Mouse (Mus musculus): ENCODE measurements around the gene Rab17. TPM values are rescaled to one million over a fixed set of nuclear protein-coding genes. Genes with fewer than 3 reads are reported as not detected.

Rab17 gene
- polyA plus RNA-seq (2015; fragmentation: Nextera tagmentation; extraction: Ambion mirVana) = 1.3 and 1.5 TPM in 2 replicates

GRCm38 (mm10) chr1:90969347-90969784 lies at the start of gene Rab17:
Rab17 (minus strand) TSS chr1:90969661.
- H3K4me1 ChIP-seq = peaks cover 48% of the 10 kb centered on the region
- H3K4me2 ChIP-seq = peak within 1 kb of the TSS; percentile 36
- no peak for ATAC-seq (ENCODE audit: insufficient number of reproducible peaks, insufficient read depth, low FRiP score, low TSS enrichment, low read depth)
- H3K36me3 ChIP-seq = no peaks in the 10 kb centered on the region
- H3K27ac ChIP-seq = peak within 1 kb of the TSS; percentile 22; the same call in 1 of the 2 replicates
- H3K4me3 ChIP-seq = 0 out of 2 replicates have a peak within 1 kb of the TSS, but pooled peaks have one; percentile 6
- H3K27me3 ChIP-seq = peaks cover 3% of the 10 kb centered on the region; the same call in 1 of the 2 replicates
- no peaks in the 10 kb centered on the region for H3K9me3 ChIP-seq
- peak within 1 kb of the TSS; percentile 54 for H3K9ac ChIP-seq
- 19% methylated on average over 9 of the region's 9 CpGs for WGBS

GRCm38 (mm10) chr1:91017111-91017758 lies 47.8 kb upstream of the Rab17 start:
- Histone ChIP-seq H3K27ac (0 out of 2 replicates have a peak overlapping the region, but pooled peaks have one; percentile 69), H3K9ac (peak overlapping the region; percentile 17; the same call in 1 of the 2 replicates), H3K4me3 (no peak overlapping the region), H3K4me1 (peaks cover 24% of the 10 kb centered on the region), H3K4me2 (peak overlapping the region; percentile 45), H3K36me3 (peaks cover 3% of the 10 kb centered on the region; the same call in 1 of the 2 replicates), H3K27me3 (no peaks in the 10 kb centered on the region), H3K9me3 (peaks cover 2% of the 10 kb centered on the region; the same call in 1 of the 2 replicates)
- 10% methylated on average over 19 of the region's 20 CpGs for WGBS
- no peak for ATAC-seq (ENCODE audit: insufficient number of reproducible peaks, insufficient read depth, low FRiP score, low TSS enrichment, low read depth)

GRCm38 (mm10) chr1:91015571-91015970 lies 46.1 kb upstream of the Rab17 start:
- Histone ChIP-seq H3K4me1 (peaks cover 24% of the 10 kb centered on the region), H3K4me3 (no peak overlapping the region), H3K27me3 (no peaks in the 10 kb centered on the region), H3K4me2 (no peak overlapping the region), H3K27ac (no peak overlapping the region), H3K9me3 (peaks cover under 1% of the 10 kb centered on the region; the same call in 1 of the 2 replicates), H3K9ac (no peak overlapping the region), H3K36me3 (0 out of 2 replicates have a peak, but pooled peaks cover under 1% of the 10 kb centered on the region)
- 78% methylated on average over 7 of the region's 7 CpGs for WGBS
- no peak for ATAC-seq (ENCODE audit: insufficient number of reproducible peaks, insufficient read depth, low FRiP score, low TSS enrichment, low read depth)

- peaks cover 24% of the 10 kb centered on the region for H3K4me1 ChIP-seq
- no peak overlapping the region for H3K4me2 ChIP-seq
- H3K27ac ChIP-seq = 0 out of 2 replicates have a peak overlapping the region, but pooled peaks have one; percentile 16
- H3K4me3 ChIP-seq = no peak overlapping the region
- 48% methylated on average over 3 of the region's 3 CpGs for WGBS
- no peaks in the 10 kb centered on the region for H3K27me3 ChIP-seq
- H3K9ac ChIP-seq = no peak overlapping the region
- no peaks in the 10 kb centered on the region for H3K36me3 ChIP-seq
- ATAC-seq (ENCODE audit: insufficient number of reproducible peaks, insufficient read depth, low FRiP score, low TSS enrichment, low read depth) = no peak
- no peaks in the 10 kb centered on the region for H3K9me3 ChIP-seq
These were observed 44.3 kb upstream of the Rab17 start for GRCm38 (mm10) chr1:91013803-91014202.

GRCm38 (mm10) chr1:91011336-91011735 lies 41.9 kb upstream of the Rab17 start:
- Histone ChIP-seq H3K9ac (no peak overlapping the region), H3K4me3 (no peak overlapping the region), H3K27me3 (no peaks in the 10 kb centered on the region), H3K27ac (no peak overlapping the region), H3K4me2 (no peak overlapping the region), H3K9me3 (no peaks in the 10 kb centered on the region), H3K4me1 (peaks cover 15% of the 10 kb centered on the region), H3K36me3 (no peaks in the 10 kb centered on the region)
- no peak for ATAC-seq (ENCODE audit: insufficient number of reproducible peaks, insufficient read depth, low FRiP score, low TSS enrichment, low read depth)
- WGBS = 85% methylated on average over 3 of the region's 3 CpGs

- no peak overlapping the region for H3K9ac ChIP-seq
- no peak for ATAC-seq (ENCODE audit: insufficient number of reproducible peaks, insufficient read depth, low FRiP score, low TSS enrichment, low read depth)
- H3K27ac ChIP-seq = no peak overlapping the region
- H3K4me1 ChIP-seq = peaks cover 15% of the 10 kb centered on the region
- H3K27me3 ChIP-seq = no peaks in the 10 kb centered on the region
- H3K9me3 ChIP-seq = no peaks in the 10 kb centered on the region
- H3K4me2 ChIP-seq = no peak overlapping the region
- no peak overlapping the region for H3K4me3 ChIP-seq
- 88% methylated on average over 2 of the region's 2 CpGs for WGBS
- H3K36me3 ChIP-seq = no peaks in the 10 kb centered on the region
These were observed 41.3 kb upstream of the Rab17 start for GRCm38 (mm10) chr1:91010716-91011115.

GRCm38 (mm10) chr1:91010216-91010615 lies 40.8 kb upstream of the Rab17 start:
- H3K27me3 ChIP-seq = no peaks in the 10 kb centered on the region
- no peaks in the 10 kb centered on the region for H3K36me3 ChIP-seq
- no peak overlapping the region for H3K4me3 ChIP-seq
- H3K27ac ChIP-seq = no peak overlapping the region
- ATAC-seq (ENCODE audit: insufficient number of reproducible peaks, insufficient read depth, low FRiP score, low TSS enrichment, low read depth) = no peak
- H3K9me3 ChIP-seq = no peaks in the 10 kb centered on the region
- no peak overlapping the region for H3K9ac ChIP-seq
- H3K4me1 ChIP-seq = peaks cover 15% of the 10 kb centered on the region
- 85% methylated on average over 7 of the region's 7 CpGs for WGBS
- no peak overlapping the region for H3K4me2 ChIP-seq

- peak overlapping the region; percentile 40; the same call in 1 of the 2 replicates for H3K9ac ChIP-seq
- H3K27ac ChIP-seq = no peak overlapping the region
- WGBS = 84% methylated on average over 6 of the region's 6 CpGs
- no peaks in the 10 kb centered on the region for H3K9me3 ChIP-seq
- no peak overlapping the region for H3K4me3 ChIP-seq
- H3K4me1 ChIP-seq = peaks cover 12% of the 10 kb centered on the region
- H3K27me3 ChIP-seq = no peaks in the 10 kb centered on the region
- no peak overlapping the region for H3K4me2 ChIP-seq
- no peak for ATAC-seq (ENCODE audit: insufficient number of reproducible peaks, insufficient read depth, low FRiP score, low TSS enrichment, low read depth)
- no peaks in the 10 kb centered on the region for H3K36me3 ChIP-seq
These were observed 39.8 kb upstream of the Rab17 start for GRCm38 (mm10) chr1:91009266-91009665.

GRCm38 (mm10) chr1:91008746-91009145 lies 39.3 kb upstream of the Rab17 start:
- no peak overlapping the region for H3K4me3 ChIP-seq
- no peaks in the 10 kb centered on the region for H3K9me3 ChIP-seq

GRCm38 (mm10) chr1:91008147-91008682 lies 38.8 kb upstream of the Rab17 start:
- H3K4me3 ChIP-seq = no peak overlapping the region
- no peaks in the 10 kb centered on the region for H3K27me3 ChIP-seq
- H3K9me3 ChIP-seq = no peaks in the 10 kb centered on the region
- ATAC-seq (ENCODE audit: insufficient number of reproducible peaks, insufficient read depth, low FRiP score, low TSS enrichment, low read depth) = no peak
- 89% methylated on average over 14 of the region's 14 CpGs for WGBS
- no peak overlapping the region for H3K27ac ChIP-seq
- H3K4me2 ChIP-seq = no peak overlapping the region
- no peak overlapping the region for H3K9ac ChIP-seq
- no peaks in the 10 kb centered on the region for H3K36me3 ChIP-seq
- peaks cover 1% of the 10 kb centered on the region; the same call in 1 of the 2 replicates for H3K4me1 ChIP-seq

More at GRCm38 (mm10) chr1:91008746-91009145, 39.3 kb upstream of the Rab17 start:
- no peak for ATAC-seq (ENCODE audit: insufficient number of reproducible peaks, insufficient read depth, low FRiP score, low TSS enrichment, low read depth)
- H3K4me1 ChIP-seq = peaks cover 7% of the 10 kb centered on the region
- H3K27me3 ChIP-seq = no peaks in the 10 kb centered on the region
- peak overlapping the region; percentile 40; the same call in 1 of the 2 replicates for H3K9ac ChIP-seq
- H3K27ac ChIP-seq = no peak overlapping the region
- WGBS = 89% methylated on average over 9 of the region's 9 CpGs
- H3K4me2 ChIP-seq = no peak overlapping the region
- H3K36me3 ChIP-seq = no peaks in the 10 kb centered on the region

GRCm38 (mm10) chr1:91006708-91007107 lies 37.2 kb upstream of the Rab17 start:
- ATAC-seq (ENCODE audit: insufficient number of reproducible peaks, insufficient read depth, low FRiP score, low TSS enrichment, low read depth) = no peak

GRCm38 (mm10) chr1:91006037-91006436 lies 36.6 kb upstream of the Rab17 start:
- H3K27me3 ChIP-seq = no peaks in the 10 kb centered on the region
- ATAC-seq (ENCODE audit: insufficient number of reproducible peaks, insufficient read depth, low FRiP score, low TSS enrichment, low read depth) = no peak
- H3K4me3 ChIP-seq = no peak overlapping the region
- no peak overlapping the region for H3K27ac ChIP-seq
- H3K36me3 ChIP-seq = no peaks in the 10 kb centered on the region
- H3K4me1 ChIP-seq = peaks cover 8% of the 10 kb centered on the region
- no peaks in the 10 kb centered on the region for H3K9me3 ChIP-seq
- 73% methylated on average over 5 of the region's 5 CpGs for WGBS
- H3K9ac ChIP-seq = no peak overlapping the region
- H3K4me2 ChIP-seq = no peak overlapping the region

More at GRCm38 (mm10) chr1:91006708-91007107, 37.2 kb upstream of the Rab17 start:
- H3K4me2 ChIP-seq = no peak overlapping the region
- no peak overlapping the region for H3K9ac ChIP-seq
- no peaks in the 10 kb centered on the region for H3K36me3 ChIP-seq
- H3K27me3 ChIP-seq = no peaks in the 10 kb centered on the region
- H3K4me1 ChIP-seq = peaks cover 6% of the 10 kb centered on the region
- H3K27ac ChIP-seq = no peak overlapping the region
- WGBS = 86% methylated on average over 9 of the region's 9 CpGs
- no peaks in the 10 kb centered on the region for H3K9me3 ChIP-seq
- H3K4me3 ChIP-seq = no peak overlapping the region

Data from embryonic facial prominence, embryonic 13.5 days (tissue).